In the genomic region with DNA sequence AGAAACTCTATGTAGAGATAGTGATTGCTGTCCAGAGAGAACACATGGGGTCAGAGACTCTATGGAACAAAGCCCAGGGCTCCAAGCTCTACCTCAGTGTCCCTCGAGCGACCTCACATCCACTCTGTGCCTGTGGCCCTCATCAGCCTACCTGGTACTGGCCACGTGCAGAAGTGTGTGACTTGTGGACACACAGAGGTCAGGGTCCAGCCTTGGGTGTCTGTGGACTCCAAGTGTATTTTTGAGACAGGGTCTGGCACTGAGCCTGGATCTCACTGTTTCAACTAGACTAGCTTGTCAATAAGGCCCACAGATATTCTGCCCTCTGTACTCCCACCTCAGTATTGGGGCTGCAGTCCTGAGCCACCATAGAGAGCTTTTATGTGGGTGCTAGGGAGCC, we compare ENCODE assay signal across 19 mouse cellular contexts.
DNase-seq lines count a peak whose midpoint lies in the region; ATAC-seq and TF ChIP-seq lines count a peak whose summit lies in the region.
"Had no signal": no experiment of that assay in that cellular context is flagged by ENCODE, and none has a peak within 500 bp of the region (broad histone marks: within the 10 kb centered on the region; RNA-seq: fewer than 3 reads in every experiment).

No protein-coding gene starts in this region.

- 74% methylated on average over 3 of the region's 3 CpGs for WGBS in liver, embryonic 15.5 days (ENCODE audit: insufficient replicate concordance)
- WGBS in liver, postnatal 0 days (ENCODE audit: insufficient replicate concordance) = 71% methylated on average over 3 of the region's 3 CpGs

- H3K9ac ChIP-seq in liver, embryonic 15.5 days = no peak overlapping the region
- no peak overlapping the region for H3K9ac ChIP-seq in liver, postnatal 0 days (replicated peaks)
- H3K9ac ChIP-seq: embryonic facial prominence, embryonic 12.5 days; forebrain, embryonic 13.5 days; forebrain, embryonic 15.5 days; forebrain, postnatal 0 days had no signal

- H3K4me2 ChIP-seq in liver, embryonic 15.5 days = no peak overlapping the region
- no peak overlapping the region for H3K4me2 ChIP-seq in liver, postnatal 0 days (ENCODE audit: low read depth, low read length)
- H3K4me2 ChIP-seq: embryonic facial prominence, embryonic 12.5 days; forebrain, embryonic 13.5 days; forebrain, embryonic 15.5 days had no signal

- no peaks in the 10 kb centered on the region for H3K9me3 ChIP-seq in liver, embryonic 15.5 days (replicated peaks)
- H3K9me3 ChIP-seq in liver, postnatal 0 days (ENCODE audit: low read length) = no peaks in the 10 kb centered on the region
- H3K9me3 ChIP-seq: embryonic facial prominence, embryonic 10.5 days; embryonic facial prominence, embryonic 12.5 days; forebrain, embryonic 13.5 days; forebrain, embryonic 15.5 days had no signal

- 0 out of 2 replicates have a peak, but pooled peaks have one; percentile 20 for TF ChIP-seq EP300 in liver, postnatal 0 days (IDR thresholded peaks at IDR 0.05; ENCODE audit: low read depth)

- no peaks in the 10 kb centered on the region; the same call in 1 of the 2 replicates for H3K4me1 ChIP-seq in liver, embryonic 15.5 days (replicated peaks)
- H3K4me1 ChIP-seq in liver, postnatal 0 days (ENCODE audit: insufficient read depth) = peaks cover 6% of the 10 kb centered on the region

- H3K4me3 ChIP-seq in liver, embryonic 15.5 days (replicated peaks) = no peak overlapping the region
- no peak overlapping the region for H3K4me3 ChIP-seq in liver, postnatal 0 days (ENCODE audit: low read depth, low read length)
- H3K4me3 ChIP-seq: embryonic facial prominence, embryonic 10.5 days; embryonic facial prominence, embryonic 12.5 days; forebrain, embryonic 13.5 days; forebrain, embryonic 15.5 days had no signal

- H3K27ac ChIP-seq in liver, embryonic 15.5 days (replicated peaks) = no peak overlapping the region
- peak overlapping the region; percentile 19; the same call in 1 of the 2 replicates for H3K27ac ChIP-seq in liver, postnatal 0 days (ENCODE audit: low read depth)
- H3K27ac ChIP-seq: embryonic facial prominence, embryonic 10.5 days; embryonic facial prominence, embryonic 12.5 days; forebrain, embryonic 13.5 days; forebrain, embryonic 15.5 days had no signal

- H3K27me3 ChIP-seq in liver, embryonic 15.5 days = no peaks in the 10 kb centered on the region
- H3K27me3 ChIP-seq in liver, postnatal 0 days (ENCODE audit: insufficient read depth, low read length) = no peaks in the 10 kb centered on the region
- H3K27me3 ChIP-seq: embryonic facial prominence, embryonic 12.5 days; forebrain, embryonic 13.5 days; forebrain, embryonic 15.5 days had no signal

- H3K36me3 ChIP-seq in liver, embryonic 15.5 days (replicated peaks) = no peaks in the 10 kb centered on the region
- no peaks in the 10 kb centered on the region for H3K36me3 ChIP-seq in liver, postnatal 0 days (replicated peaks; ENCODE audit: insufficient read depth, low read length)
- H3K36me3 ChIP-seq: forebrain, embryonic 15.5 days had no signal

- ATAC-seq in liver, embryonic 15.5 days (ENCODE audit: insufficient read depth) = peak; percentile 60
- peak; percentile 91 for ATAC-seq in liver, postnatal 0 days
- ATAC-seq: forebrain, embryonic 13.5 days; forebrain, embryonic 15.5 days; forebrain, postnatal 0 days had no signal

- TF ChIP-seq CTCF in liver, postnatal 0 days (IDR thresholded peaks at IDR 0.05; ENCODE audit: low read depth) = no peak

- peak; percentile 31 for DNase-seq in adrenal gland, postnatal 14 days
- no peak for DNase-seq in adrenal gland, adult 8-10 months
- peak; percentile 27 for DNase-seq in kidney, adult 9 months
- DNase-seq in kidney, adult 11 months = no peak
- no peak for DNase-seq in liver
- DNase-seq in liver, postnatal 0 days = peak; percentile 63
- DNase-seq in cerebellum, adult 8-10 months = no peak
- DNase-seq: adrenal gland, postnatal 10 days; cerebellum, adult 11 months; cerebellum, adult 18-20 months; cerebellum, adult 9-10 months; cerebellum, postnatal 10 days; cerebellum, postnatal 25 days; forebrain, postnatal 0 days had no signal

Comparison
In these comparisons a context has a peak if more than half of its experiments do, and no peak if none do; other contexts are left out.
1. DNase-seq: peak in adrenal gland, postnatal 14 days (single experiment), kidney, adult 9 months (single experiment) and liver, postnatal 0 days (single experiment); none in adrenal gland, adult 8-10 months (single experiment), kidney, adult 11 months (single experiment), liver (single experiment) and cerebellum, adult 8-10 months (single experiment).